Mouse (Mus musculus): Measurements from ENCODE around the gene Gsk3a.
"Not testable (repeated sequence)": the region's sequence is repeated elsewhere in the genome, so short reads cannot be mapped to it uniquely, and the experiment has no call there.

Gene Gsk3a

DNA sequence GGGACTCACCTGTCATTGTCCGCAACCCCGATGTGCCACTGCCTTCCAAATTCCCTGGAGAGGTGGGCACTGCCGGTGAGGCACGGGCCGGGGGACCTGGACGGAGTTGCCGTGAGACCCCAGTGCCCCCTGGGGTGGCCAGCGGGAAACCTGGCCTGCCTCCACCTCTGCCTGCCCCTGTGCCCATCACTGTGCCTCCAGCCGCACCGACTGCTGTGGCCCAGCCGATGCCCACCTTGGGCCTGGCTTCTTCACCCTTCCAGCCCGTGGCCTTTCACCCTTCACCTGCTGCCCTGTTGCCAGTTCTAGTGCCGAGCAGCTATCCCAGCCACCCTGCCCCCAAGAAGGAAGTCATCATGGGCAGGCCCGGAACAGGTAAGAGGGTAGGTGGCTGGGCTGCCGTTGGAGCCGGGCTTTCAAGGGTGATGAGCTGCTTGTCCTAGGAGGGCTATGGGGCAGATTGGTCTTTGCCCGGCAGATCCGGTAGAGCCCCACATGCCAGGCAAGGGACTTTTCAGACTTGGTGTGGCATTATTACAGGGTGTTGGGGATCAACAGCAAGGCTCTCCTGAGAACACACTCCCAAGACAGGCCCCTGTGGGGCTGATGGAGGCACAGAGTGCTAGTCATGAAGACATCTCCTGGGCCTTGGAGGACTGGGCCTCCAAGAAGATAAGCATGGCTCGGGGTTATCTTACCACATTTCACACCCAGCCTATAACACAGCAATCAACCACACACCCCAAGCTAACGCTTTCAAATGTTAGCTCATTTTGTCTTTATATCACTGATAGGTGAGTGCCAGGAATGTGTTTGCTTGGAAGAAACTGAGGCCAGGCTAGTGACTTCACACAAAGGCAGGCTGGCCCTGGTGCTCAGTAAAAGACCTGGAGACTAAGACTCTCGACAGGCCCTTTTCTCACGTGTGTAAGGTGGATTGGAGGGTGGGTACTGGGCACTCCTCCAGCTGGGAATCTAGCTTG, 35.9 kb upstream of the Gsk3a start:
- in situ Hi-C loops (cut with MboI; ENCODE audit: low sequenced_read_pairs): no loop called here

DNA sequence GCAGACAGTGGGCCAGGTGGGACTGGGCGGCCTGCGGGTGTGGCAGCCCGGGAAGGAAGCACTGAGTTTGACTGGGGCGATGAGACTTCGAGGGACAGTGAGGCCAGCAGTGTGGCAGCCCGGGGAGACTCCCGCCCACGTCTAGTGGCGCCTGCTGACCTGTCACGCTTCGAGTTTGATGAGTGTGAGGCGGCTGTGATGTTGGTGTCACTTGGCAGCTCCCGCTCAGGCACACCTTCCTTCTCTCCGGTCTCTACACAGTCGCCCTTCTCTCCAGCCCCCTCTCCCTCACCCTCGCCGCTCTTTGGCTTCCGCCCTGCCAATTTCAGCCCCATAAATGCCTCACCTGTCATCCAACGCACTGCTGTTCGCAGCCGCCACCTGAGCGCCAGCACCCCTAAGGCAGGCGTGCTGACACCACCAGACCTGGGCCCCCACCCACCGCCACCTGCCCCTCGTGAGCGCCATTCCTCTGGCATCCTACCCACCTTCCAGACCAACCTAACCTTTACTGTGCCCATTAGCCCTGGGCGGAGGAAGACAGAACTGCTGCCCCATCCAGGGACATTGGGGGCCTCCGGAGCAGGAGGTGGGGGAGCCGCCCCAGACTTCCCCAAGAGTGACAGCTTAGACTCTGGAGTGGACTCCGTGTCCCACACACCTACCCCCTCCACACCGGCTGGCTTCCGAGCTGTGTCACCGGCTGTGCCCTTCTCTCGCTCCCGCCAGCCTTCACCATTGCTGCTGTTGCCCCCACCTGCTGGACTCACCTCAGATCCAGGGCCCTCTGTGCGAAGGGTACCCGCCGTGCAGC, 35.0 kb upstream of the Gsk3a start:
- in situ Hi-C loops (cut with MboI; ENCODE audit: low sequenced_read_pairs): no loop called here

- in situ Hi-C loops (cut with MboI; ENCODE audit: low sequenced_read_pairs): no loop called here
These were observed 34.2 kb upstream of the Gsk3a start for GRCm38 (mm10) chr7:25271651-25272444.

DNA sequence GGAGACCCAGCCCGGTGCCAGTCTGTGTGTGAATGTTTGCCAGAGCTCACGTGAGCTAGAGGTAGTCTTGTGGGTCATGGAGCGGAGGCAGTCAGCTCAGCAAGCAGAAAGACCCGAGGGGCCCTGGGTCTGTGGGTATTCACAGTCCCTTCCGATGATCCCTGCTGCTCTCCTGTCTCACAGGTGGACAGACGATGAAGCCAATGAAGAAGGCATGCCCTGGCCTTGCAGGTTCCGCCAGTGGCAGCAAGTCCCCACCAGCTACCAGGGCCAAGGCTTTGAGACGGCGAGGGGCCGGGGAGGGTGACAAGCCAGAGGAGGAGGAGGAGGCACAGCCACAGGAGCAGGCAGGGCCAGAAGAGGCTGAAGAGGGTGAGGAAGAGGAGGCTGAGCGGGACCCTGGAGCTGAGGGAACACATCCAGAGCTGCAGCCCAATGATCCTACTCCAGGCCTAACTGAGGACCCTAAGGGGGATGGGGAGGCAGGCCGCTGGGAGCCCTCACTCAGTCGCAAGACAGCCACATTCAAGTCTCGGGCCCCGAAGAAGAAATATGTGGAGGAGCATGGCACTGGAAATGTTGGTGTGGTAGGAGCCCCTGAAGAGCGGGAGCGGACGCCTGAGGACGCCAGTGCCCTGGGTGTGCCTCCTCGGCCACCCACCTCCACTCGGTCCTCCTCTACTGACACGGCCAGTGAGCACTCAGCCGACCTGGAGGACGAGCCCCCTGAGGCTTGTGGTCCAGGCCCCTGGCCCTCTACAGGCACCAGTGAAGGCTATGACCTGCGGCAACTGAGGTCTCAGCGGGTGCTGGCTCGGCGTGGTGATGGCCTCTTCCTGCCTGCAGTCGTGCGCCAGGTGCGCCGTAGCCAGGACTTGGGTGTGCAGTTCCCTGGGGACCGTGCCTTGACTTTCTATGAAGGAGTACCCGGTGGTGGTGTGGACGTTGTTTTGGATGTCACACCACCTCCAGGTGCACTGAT, 33.3 kb upstream of the Gsk3a start:
- in situ Hi-C loops (cut with MboI; ENCODE audit: low sequenced_read_pairs): no loop called here

DNA sequence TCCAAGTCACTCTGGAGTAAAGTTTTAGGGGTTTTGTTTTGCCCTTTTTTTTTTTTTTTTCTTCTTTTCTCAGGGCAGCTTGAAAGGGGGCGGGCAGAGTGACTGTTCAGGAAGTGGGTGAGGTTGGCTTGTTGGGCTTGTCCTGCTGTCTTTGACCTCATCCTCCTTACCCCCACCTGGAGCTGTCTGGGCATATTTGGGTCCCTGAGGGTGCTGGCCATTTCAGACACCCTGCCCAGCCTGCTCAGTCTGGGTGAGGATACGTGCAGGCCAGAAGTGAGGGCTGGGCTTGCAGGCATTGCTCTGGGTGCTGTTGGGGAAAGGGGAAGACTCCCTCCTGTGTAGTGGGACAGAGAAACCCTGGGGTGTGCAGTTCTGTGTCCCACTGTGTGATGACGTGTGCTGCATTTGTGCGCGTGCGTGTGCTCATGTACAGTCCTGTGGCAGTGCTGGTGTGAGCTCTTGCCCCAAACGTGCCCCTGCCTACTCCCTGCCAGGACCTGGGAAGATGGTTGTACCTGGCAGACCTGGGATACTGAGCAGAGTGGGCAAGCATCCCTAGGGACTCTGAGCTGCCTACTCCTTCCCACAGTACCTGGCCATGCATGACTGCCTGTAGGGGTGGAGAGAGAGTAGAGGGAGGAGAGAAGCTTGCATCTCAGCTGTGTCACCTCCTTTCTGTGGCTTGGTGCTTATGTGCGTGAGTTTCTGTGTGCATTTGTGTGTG, 32.1 kb upstream of the Gsk3a start:
- in situ Hi-C loops (cut with MboI; ENCODE audit: low sequenced_read_pairs): no loop called here

DNA sequence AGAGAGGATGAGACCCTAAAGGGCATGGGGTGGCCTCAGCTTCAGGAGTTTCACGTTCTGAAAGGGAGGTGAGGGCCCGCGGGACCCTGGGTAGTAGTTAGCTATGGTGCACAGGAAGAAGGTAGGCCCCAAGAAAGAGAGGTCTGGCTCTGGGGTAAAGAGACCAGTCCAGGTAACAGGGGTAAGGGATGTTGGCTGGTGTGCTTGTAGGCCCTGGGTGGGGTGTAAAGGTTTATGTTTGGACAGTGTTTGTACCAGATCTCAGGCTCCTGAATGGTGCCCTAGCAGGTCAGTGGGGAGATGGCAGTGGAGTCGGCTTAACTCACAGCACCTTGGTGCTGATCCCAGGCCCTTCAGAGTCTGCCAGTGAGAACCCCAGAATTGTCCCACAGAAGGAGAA, 31.4 kb upstream of the Gsk3a start:
- in situ Hi-C loops (cut with MboI; ENCODE audit: low sequenced_read_pairs): no loop called here

GRCm38 (mm10) chr7:25268588-25268987, 30.9 kb upstream of the Gsk3a start:
- in situ Hi-C loops (cut with MboI; ENCODE audit: low sequenced_read_pairs): no loop called here

GRCm38 (mm10) chr7:25267751-25268463, 30.3 kb upstream of the Gsk3a start:
- in situ Hi-C loops (cut with MboI; ENCODE audit: low sequenced_read_pairs): no loop called here

- in situ Hi-C loops (cut with MboI; ENCODE audit: low sequenced_read_pairs): no loop called here
These were observed 29.7 kb upstream of the Gsk3a start, which contains the start of gene Cic for GRCm38 (mm10) chr7:25267301-25267750. Cic (plus strand) TSS chr7:25267704.

GRCm38 (mm10) chr7:25266180-25266962, 28.7 kb upstream of the Gsk3a start:
- in situ Hi-C loops (cut with MboI; ENCODE audit: low sequenced_read_pairs): no loop called here

DNA sequence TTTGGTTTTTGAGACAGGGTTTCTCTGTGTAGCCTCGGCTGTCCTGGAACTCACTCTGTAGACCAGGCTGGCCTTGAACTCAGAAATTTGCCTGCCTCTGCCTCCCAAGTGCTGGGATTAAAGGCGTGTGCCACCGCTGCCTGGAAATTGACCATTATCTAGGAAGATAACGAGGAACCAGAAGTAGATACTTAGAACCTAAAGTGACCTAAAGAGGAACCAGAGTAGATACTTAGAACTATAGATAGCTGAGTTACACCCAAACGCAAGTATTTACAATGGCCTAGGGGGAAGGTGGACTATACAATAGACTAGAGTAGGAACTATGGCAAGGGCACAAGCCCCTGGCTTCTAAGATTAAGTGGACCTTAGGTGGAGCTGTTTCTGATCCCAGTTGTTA, 28.1 kb upstream of the Gsk3a start:
- in situ Hi-C loops (cut with MboI; ENCODE audit: low sequenced_read_pairs): not testable (repeated sequence)

DNA sequence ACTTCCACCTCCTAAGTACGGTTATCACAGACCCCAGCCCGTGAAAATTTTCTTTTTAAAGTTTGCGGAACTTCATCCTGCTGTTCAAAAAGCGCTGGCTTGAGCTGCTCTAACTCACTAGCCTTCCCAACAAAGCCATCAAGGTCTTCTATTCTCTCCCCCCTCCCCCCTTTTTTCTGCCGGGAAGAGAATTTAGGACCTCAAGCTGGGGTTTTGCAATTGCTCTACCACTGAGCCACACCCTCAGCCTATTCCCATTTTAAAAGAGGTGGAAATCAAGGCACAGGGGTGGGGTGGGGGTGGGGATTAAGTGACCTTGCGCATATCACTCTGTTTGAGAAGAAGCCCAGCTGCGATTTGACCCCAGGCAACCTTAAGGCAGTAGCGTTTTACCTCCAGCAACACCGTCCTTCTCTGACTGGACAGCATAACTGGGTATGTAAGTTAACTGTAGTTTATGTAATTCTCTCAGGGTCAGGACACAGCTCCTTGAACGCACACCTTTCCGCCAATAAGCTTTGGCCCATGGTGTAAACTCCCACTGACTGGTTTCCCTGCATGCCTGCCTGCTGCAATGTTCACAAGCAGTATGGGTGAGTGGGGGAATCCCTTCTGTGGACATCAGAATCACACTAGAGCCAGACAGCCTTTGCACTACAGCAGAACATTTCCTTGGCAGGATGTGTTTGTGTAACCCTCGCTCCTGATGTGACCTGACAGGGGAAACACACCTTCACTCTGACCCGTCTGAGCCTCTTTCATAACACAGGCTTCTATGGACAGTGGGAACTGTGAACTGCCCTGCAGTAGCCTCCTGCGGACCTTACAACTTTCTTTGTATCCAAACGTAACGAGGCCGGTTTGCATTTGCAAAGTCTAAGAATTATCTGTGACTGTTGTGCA, 26.6 kb upstream of the Gsk3a start:
- in situ Hi-C loops (cut with MboI; ENCODE audit: low sequenced_read_pairs): no loop called here

GRCm38 (mm10) chr7:25261896-25262295, 24.2 kb upstream of the Gsk3a start:
- in situ Hi-C loops (cut with MboI; ENCODE audit: low sequenced_read_pairs): no loop called here

GRCm38 (mm10) chr7:25251822-25252221, 14.2 kb upstream of the Gsk3a start:
- in situ Hi-C loops (cut with MboI; ENCODE audit: low sequenced_read_pairs): no loop called here

DNA sequence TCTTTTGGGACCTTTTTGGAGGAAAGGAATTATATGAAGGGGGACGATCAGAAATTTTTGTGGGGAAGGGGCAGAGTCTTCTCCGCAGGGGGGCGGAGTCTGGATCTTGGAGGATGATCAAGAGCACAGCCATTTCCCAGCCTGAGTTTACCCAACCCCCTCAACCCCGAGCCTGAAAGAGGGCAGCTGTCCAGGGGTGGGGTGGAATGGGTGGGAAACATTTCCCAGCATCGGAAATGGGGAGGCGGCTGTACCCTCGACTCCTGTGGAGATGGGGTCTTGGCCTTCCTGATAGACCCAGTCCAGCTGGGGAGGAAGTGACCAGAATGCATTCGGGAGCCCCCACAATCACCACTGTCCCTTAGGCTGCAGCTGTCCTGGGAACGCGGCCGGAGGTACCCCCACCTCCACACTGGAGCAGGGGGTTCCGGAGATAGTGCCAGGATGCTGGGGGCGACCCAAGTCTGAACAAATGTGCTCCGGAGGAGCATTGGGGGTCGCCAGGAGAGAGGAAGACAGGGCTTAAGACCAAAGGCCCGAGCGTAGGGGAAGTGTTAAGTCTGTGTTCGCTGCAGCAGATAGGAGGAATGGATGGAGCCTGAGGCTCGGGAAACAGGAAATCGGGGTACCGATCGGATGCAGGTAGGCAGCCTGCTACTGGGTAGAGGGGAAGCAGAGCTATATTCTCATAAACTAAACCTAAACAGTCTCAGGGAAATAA, 13.6 kb upstream of the Gsk3a start:
- in situ Hi-C loops (cut with MboI; ENCODE audit: low sequenced_read_pairs): no loop called here
